Mouse (Mus musculus) MEL (cell line): Measurements from ENCODE around the gene Lypd5. TPM values are rescaled to one million over a fixed set of nuclear protein-coding genes. Genes with fewer than 3 reads are reported as not detected.
A peak's percentile ranks its signal among the peaks of the same experiment; 100 is the strongest.

Source experiments
- DNase-seq: peaks from one replicate; pipeline ENCODE4 v3.0.0; 2011; ENCODE audit warnings: low read depth, low spot score
- H3K27ac ChIP-seq: 2 replicates; pipeline ENCODE4 v1.5.1; 2012; ENCODE audit warnings: low read depth, mild to moderate bottlenecking, control low read depth, low read length, moderate library complexity; ENCODE audit not compliant: control insufficient read depth
- H3K27me3 ChIP-seq, 2 experiments: fragments of 150-350 bp in 1 of 2; sonication (generic) in 1 of 2; 2 replicates each; pipeline ENCODE4 v1.6.1; 2012; ENCODE audit warnings: low read length in 2 of 2, mild to moderate bottlenecking in 2 of 2, improper control_type of control experiment in 1 of 2, moderate library complexity in 1 of 2; ENCODE audit not compliant: insufficient read depth in 2 of 2, control insufficient read depth in 1 of 2
- H3K36me3 ChIP-seq, 2 experiments: 2 replicates each; pipeline ENCODE4 v1.6.1; 2012 to 2014; ENCODE audit warnings: low read length in 2 of 2, improper control_type of control experiment in 1 of 2, inconsistent platforms in 1 of 2, mild to moderate bottlenecking in 1 of 2; ENCODE audit not compliant: insufficient read depth in 2 of 2, control insufficient read depth in 1 of 2
- H3K4me1 ChIP-seq, 2 experiments: fragments of 150-350 bp in 1 of 2; sonication (generic) in 1 of 2; 2 replicates each; pipeline ENCODE4 v1.6.1; 2012; ENCODE audit warnings: low read length in 2 of 2, improper control_type of control experiment in 1 of 2, mild to moderate bottlenecking in 1 of 2; ENCODE audit not compliant: insufficient read depth in 2 of 2, control insufficient read depth in 1 of 2
- H3K4me3 ChIP-seq, 2 experiments: fragments of 150-350 bp in 1 of 2; sonication (generic) in 1 of 2; 2 replicates each; pipeline ENCODE4 v1.5.1; 2012; ENCODE audit warnings: low read depth in 2 of 2, low read length in 2 of 2, mild to moderate bottlenecking in 2 of 2, moderate library complexity in 2 of 2, control low read depth in 1 of 2, improper control_type of control experiment in 1 of 2; ENCODE audit not compliant: control insufficient read depth in 1 of 2, insufficient read depth in 1 of 2
- H3K79me2 ChIP-seq: 2 replicates; pipeline ENCODE4 v1.6.1; 2012; ENCODE audit warnings: mild to moderate bottlenecking, low read length, moderate library complexity; ENCODE audit not compliant: control insufficient read depth, poor library complexity, insufficient read depth
- H3K9ac ChIP-seq: 2 replicates; pipeline ENCODE4 v1.6.1; 2012; ENCODE audit warnings: low read depth, mild to moderate bottlenecking, control low read depth, low read length, moderate library complexity; ENCODE audit not compliant: control insufficient read depth, poor library complexity, severe bottlenecking
- H3K9me3 ChIP-seq: fragments of 150-350 bp; sonication (generic); replicated peaks from 2 replicates; pipeline ENCODE4 v1.6.1; 2012; ENCODE audit warnings: mild to moderate bottlenecking, low read length, improper control_type of control experiment, moderate library complexity; ENCODE audit not compliant: insufficient read depth
- BHLHE40 ChIP-seq: IDR thresholded peaks from 2 replicates; pipeline ENCODE4 v1.6.1; 2012; ENCODE audit warnings: low read depth, mild to moderate bottlenecking, inconsistent platforms, low read length, improper control_type of control experiment, borderline replicate concordance
- CHD1 ChIP-seq: IDR thresholded peaks from 2 replicates; pipeline ENCODE4 v1.6.1; 2012; ENCODE audit warnings: low read depth, mild to moderate bottlenecking, inconsistent platforms, low read length, improper control_type of control experiment
- CHD2 ChIP-seq: IDR thresholded peaks from 2 replicates; pipeline ENCODE4 v1.6.1; 2011; ENCODE audit warnings: low read length, improper control_type of control experiment
- CTCF ChIP-seq, 3 experiments: IDR thresholded peaks in 2 of 3; conservative IDR thresholded peaks in 1 of 3; 2 replicates each; pipeline ENCODE4 v1.5.1; 2011 to 2012; ENCODE audit warnings: low read length in 3 of 3, low read depth in 2 of 3, mild to moderate bottlenecking in 2 of 3, improper control_type of control experiment in 1 of 3, inconsistent platforms in 1 of 3, mixed read lengths in 1 of 3, moderate library complexity in 1 of 3; ENCODE audit not compliant: control insufficient read depth in 1 of 3, insufficient read depth in 1 of 3, poor library complexity in 1 of 3, severe bottlenecking in 1 of 3
- E2F4 ChIP-seq: IDR thresholded peaks from 2 replicates; pipeline ENCODE4 v1.6.1; 2011; ENCODE audit warnings: low read depth, low read length, improper control_type of control experiment, borderline replicate concordance
- ELF1 ChIP-seq: IDR thresholded peaks from 2 replicates; pipeline ENCODE4 v1.6.1; 2014; ENCODE audit warnings: low read depth, mild to moderate bottlenecking, inconsistent platforms, low read length, improper control_type of control experiment, moderate library complexity
- EP300 ChIP-seq, 2 experiments: IDR thresholded peaks; 2 replicates each; pipeline ENCODE4 v1.6.1; 2011; ENCODE audit warnings: improper control_type of control experiment in 2 of 2, low read length in 2 of 2, low read depth in 1 of 2, mild to moderate bottlenecking in 1 of 2
- ETS1 ChIP-seq: IDR thresholded peaks from 2 replicates; pipeline ENCODE4 v1.6.1; 2012; ENCODE audit warnings: low read depth, mild to moderate bottlenecking, inconsistent platforms, low read length, improper control_type of control experiment, moderate library complexity
- GABPA ChIP-seq: IDR thresholded peaks from 2 replicates; pipeline ENCODE4 v1.6.1; 2012; ENCODE audit warnings: low read depth, mild to moderate bottlenecking, inconsistent platforms, low read length, improper control_type of control experiment, moderate library complexity
- GATA1 ChIP-seq: IDR thresholded peaks from 2 replicates; pipeline ENCODE4 v1.6.1; 2011; ENCODE audit warnings: low read depth, low read length, improper control_type of control experiment
- HCFC1 ChIP-seq: IDR thresholded peaks from 2 replicates; pipeline ENCODE4 v1.6.1; 2012; ENCODE audit warnings: low read depth, mild to moderate bottlenecking, inconsistent platforms, low read length, improper control_type of control experiment, moderate library complexity
- JUND ChIP-seq: IDR thresholded peaks from 2 replicates; pipeline ENCODE4 v1.6.1; 2011; ENCODE audit warnings: low read depth, mild to moderate bottlenecking, improper control_type of control experiment, low read length
- KAT2A ChIP-seq: conservative IDR thresholded peaks from 2 replicates; pipeline ENCODE4 v1.6.1; 2012; ENCODE audit warnings: low read depth, low read length, improper control_type of control experiment, inconsistent platforms
- MAFK ChIP-seq: IDR thresholded peaks from 2 replicates; pipeline ENCODE4 v1.6.1; 2011; ENCODE audit warnings: low read depth, mild to moderate bottlenecking, low read length, improper control_type of control experiment, borderline replicate concordance
- MAX ChIP-seq: IDR thresholded peaks from 2 replicates; pipeline ENCODE4 v1.6.1; 2011; ENCODE audit warnings: low read length, improper control_type of control experiment
- MAZ ChIP-seq: IDR thresholded peaks from 2 replicates; pipeline ENCODE4 v1.6.1; 2012; ENCODE audit warnings: low read depth, mild to moderate bottlenecking, inconsistent platforms, low read length, improper control_type of control experiment
- MEF2A ChIP-seq: IDR thresholded peaks from 2 replicates; pipeline ENCODE4 v1.6.1; 2014; ENCODE audit warnings: low read depth, mild to moderate bottlenecking, inconsistent platforms, low read length, improper control_type of control experiment; ENCODE audit not compliant: poor library complexity, insufficient replicate concordance, severe bottlenecking; ENCODE audit errors: extremely low read depth
- MXI1 ChIP-seq: IDR thresholded peaks from 2 replicates; pipeline ENCODE4 v1.6.1; 2011; ENCODE audit warnings: mild to moderate bottlenecking, low read depth, low read length, improper control_type of control experiment
- MYB ChIP-seq: IDR thresholded peaks from 2 replicates; pipeline ENCODE4 v1.6.1; 2011; ENCODE audit warnings: mild to moderate bottlenecking, low read depth, low read length, improper control_type of control experiment
- MYC ChIP-seq: IDR thresholded peaks from 2 replicates; pipeline ENCODE4 v1.6.1; 2011; ENCODE audit warnings: low read depth, mild to moderate bottlenecking, low read length, improper control_type of control experiment, moderate library complexity
- NELFE ChIP-seq: IDR thresholded peaks from 2 replicates; pipeline ENCODE4 v1.6.1; 2011; ENCODE audit warnings: low read depth, low read length, improper control_type of control experiment
- NRF1 ChIP-seq: IDR thresholded peaks from 2 replicates; pipeline ENCODE4 v1.6.1; 2014; ENCODE audit warnings: low read depth, mild to moderate bottlenecking, inconsistent platforms, low read length, improper control_type of control experiment, moderate library complexity; ENCODE audit not compliant: poor library complexity, insufficient read depth, severe bottlenecking
- POLR2A ChIP-seq, 2 experiments: IDR thresholded peaks; 2 replicates each; pipeline ENCODE4 v1.6.1; 2011 to 2012; ENCODE audit warnings: low read length in 2 of 2, mild to moderate bottlenecking in 2 of 2, control low read depth in 1 of 2, improper control_type of control experiment in 1 of 2, low read depth in 1 of 2, moderate library complexity in 1 of 2; ENCODE audit not compliant: control insufficient read depth in 1 of 2, insufficient read depth in 1 of 2, poor library complexity in 1 of 2
- POLR2AphosphoS2 ChIP-seq: IDR thresholded peaks from 2 replicates; pipeline ENCODE4 v1.6.1; 2011; ENCODE audit warnings: low read length, improper control_type of control experiment
- RAD21 ChIP-seq: IDR thresholded peaks from 2 replicates; pipeline ENCODE4 v1.6.1; 2011; ENCODE audit warnings: mild to moderate bottlenecking, low read depth, low read length, improper control_type of control experiment
- RCOR1 ChIP-seq: IDR thresholded peaks from 2 replicates; pipeline ENCODE4 v1.6.1; 2012; ENCODE audit warnings: low read depth, mild to moderate bottlenecking, inconsistent platforms, low read length, improper control_type of control experiment
- SIN3A ChIP-seq: IDR thresholded peaks from 2 replicates; pipeline ENCODE4 v1.6.1; 2012; ENCODE audit warnings: low read length, improper control_type of control experiment, inconsistent platforms
- SMC3 ChIP-seq: IDR thresholded peaks from 2 replicates; pipeline ENCODE4 v1.6.1; 2011; ENCODE audit warnings: low read depth, low read length, improper control_type of control experiment
- TAL1 ChIP-seq: IDR thresholded peaks from 2 replicates; pipeline ENCODE4 v1.6.1; 2012; ENCODE audit warnings: mild to moderate bottlenecking, inconsistent platforms, low read length, moderate library complexity, mixed read lengths
- TBP ChIP-seq: IDR thresholded peaks from 2 replicates; pipeline ENCODE4 v1.8.0; 2011; ENCODE audit warnings: low read depth, low read length, improper control_type of control experiment
- TCF12 ChIP-seq: IDR thresholded peaks from 2 replicates; pipeline ENCODE4 v1.6.1; 2014; ENCODE audit warnings: low read depth, mild to moderate bottlenecking, inconsistent platforms, low read length, improper control_type of control experiment, moderate library complexity
- UBTF ChIP-seq: IDR thresholded peaks from 2 replicates; pipeline ENCODE4 v1.6.1; 2012; ENCODE audit warnings: low read depth, mild to moderate bottlenecking, inconsistent platforms, low read length, improper control_type of control experiment, moderate library complexity, borderline replicate concordance; ENCODE audit not compliant: insufficient read depth
- USF1 ChIP-seq: IDR thresholded peaks from 2 replicates; pipeline ENCODE4 v1.6.1; 2014; ENCODE audit warnings: low read depth, mild to moderate bottlenecking, inconsistent platforms, low read length, improper control_type of control experiment, moderate library complexity
- USF2 ChIP-seq, 2 experiments: IDR thresholded peaks; 2 replicates each; pipeline ENCODE4 v1.6.1; 2011 to 2012; ENCODE audit warnings: improper control_type of control experiment in 2 of 2, low read length in 2 of 2, borderline replicate concordance in 1 of 2, inconsistent platforms in 1 of 2, low read depth in 1 of 2, mild to moderate bottlenecking in 1 of 2; ENCODE audit not compliant: insufficient read depth in 1 of 2
- ZC3H11A ChIP-seq: IDR thresholded peaks from 2 replicates; pipeline ENCODE4 v1.6.1; 2012; ENCODE audit warnings: low read depth, mild to moderate bottlenecking, inconsistent platforms, low read length, improper control_type of control experiment
- ZKSCAN1 ChIP-seq: IDR thresholded peaks from 2 replicates; pipeline ENCODE4 v1.6.1; 2012; ENCODE audit warnings: low read depth, mild to moderate bottlenecking, inconsistent platforms, low read length, improper control_type of control experiment, moderate library complexity
- ZNF384 ChIP-seq: IDR thresholded peaks from 2 replicates; pipeline ENCODE4 v1.6.1; 2012; ENCODE audit warnings: low read depth, mild to moderate bottlenecking, inconsistent platforms, low read length, improper control_type of control experiment
- polyA plus RNA-seq, 2 experiments: library from polyadenylated mRNA; stranded (reverse) in 1 of 2; unstranded in 1 of 2; fragments of >175 nt in 1 of 2; fragments of >200 nt in 1 of 2; gene quantifications; 2 replicates each; pipeline versions ENCODE4 v1.2.1 to v1.2.4; 2012; ENCODE audit warnings: low replicate concordance in 2 of 2, low read depth in 1 of 2; ENCODE audit not compliant: insufficient read length in 2 of 2, insufficient read depth in 1 of 2, missing spikeins in 1 of 2
- total RNA-seq: library from RNA; depleted of rRNA; stranded (reverse); fragments of 300-350 nt; gene quantifications from 2 replicates; pipeline ENCODE4 v1.2.3, GENCODE M21; 2012

Lypd5 gene
- total and polyA plus RNA-seq, 3 experiments, result not detected

DNA sequence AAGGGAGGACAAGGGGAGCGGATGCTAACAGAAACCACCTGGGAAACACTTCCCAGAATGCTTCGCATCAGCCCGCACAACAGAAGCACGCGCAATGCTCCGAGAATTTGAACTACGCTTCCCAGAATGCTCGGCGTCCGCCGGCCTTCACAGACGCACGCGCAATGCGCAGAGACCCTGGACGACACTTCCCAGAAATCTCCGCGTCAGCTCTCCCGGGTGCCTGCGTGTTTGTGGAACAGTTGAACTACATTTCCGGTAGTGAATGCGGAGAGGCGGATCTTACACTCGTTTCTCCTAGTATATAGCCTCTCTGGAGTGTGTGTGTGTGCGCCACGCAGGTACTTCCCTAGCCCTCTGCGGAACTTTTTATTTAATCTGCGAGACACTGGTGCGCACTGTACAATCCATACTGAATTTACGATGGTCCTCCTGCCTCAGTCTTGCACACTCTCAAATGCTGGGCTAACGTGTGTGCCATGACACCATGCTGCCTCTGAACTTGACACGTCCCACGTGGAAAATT lies 32.4 kb upstream of the Lypd5 start, which contains the start of gene Zfp94:
Gene Zfp94, minus strand, starts transcription at position 100 of the 526 bp plus-strand sequence.
- H3K4me3 ChIP-seq, result peak within 1 kb of the TSS; percentile 69 to 72
- peaks cover 2% of the 10 kb centered on the region for H3K79me2 ChIP-seq
- peaks cover 7 to 32% of the 10 kb centered on the region in 2 experiments; a peak in 3 of 4 replicates for H3K4me1 ChIP-seq
- H3K9me3 ChIP-seq, result no peaks in the 10 kb centered on the region
- H3K27me3 ChIP-seq, result no peaks in the 10 kb centered on the region
- peak within 1 kb of the TSS; percentile 78 for H3K9ac ChIP-seq
- DNase-seq, result peak; percentile 98
- H3K27ac ChIP-seq, result peak within 1 kb of the TSS; percentile 80
- H3K36me3 ChIP-seq, result peaks cover 0 to 25% of the 10 kb centered on the region in 2 experiments; a peak in 2 of 4 replicates
- no peak for TF ChIP-seq CHD2
- TF ChIP-seq USF2 (IDR thresholded peaks at IDR 0.05; ENCODE audit: borderline replicate concordance in 1 of 2, insufficient read depth in 1 of 2, low read depth in 1 of 2, low read length in 2 of 2), result no peak
- peak; percentile 94 for TF ChIP-seq NELFE
- TF ChIP-seq MXI1, result peak; percentile 86
- no peak for TF ChIP-seq SMC3
- no peak for TF ChIP-seq ZKSCAN1
- TF ChIP-seq ETS1, result no peak
- TF ChIP-seq UBTF, result no peak
- no peak for TF ChIP-seq GATA1
- TF ChIP-seq RCOR1, result no peak
- TF ChIP-seq CHD1, result no peak
- TF ChIP-seq MAX, result peak; percentile 79
- no peak for TF ChIP-seq ZNF384
- no peak for TF ChIP-seq MEF2A
- peak; percentile 96 for TF ChIP-seq HCFC1
- no peak for TF ChIP-seq MAZ
- TF ChIP-seq CTCF (IDR thresholded peaks at IDR 0.05 in 2 of 3, conservative IDR thresholded peaks at IDR 0.05 in 1 of 3; ENCODE audit: control insufficient read depth in 1 of 3, insufficient read depth in 1 of 3, low read depth in 2 of 3, low read length in 3 of 3, poor library complexity in 1 of 3, severe bottlenecking in 1 of 3), result no peak
- TF ChIP-seq TBP, result peak; percentile 90
- TF ChIP-seq EP300 (IDR thresholded peaks at IDR 0.05; ENCODE audit: low read depth in 1 of 2, low read length in 2 of 2), result no peak
- no peak for TF ChIP-seq MYB
- TF ChIP-seq E2F4, result no peak
- peak; percentile 96 for TF ChIP-seq KAT2A
- no peak for TF ChIP-seq USF1
- TF ChIP-seq MAFK, result no peak
- TF ChIP-seq BHLHE40, result 0 out of 2 replicates have a peak, but pooled peaks have one; percentile 0
- peak; percentile 90 for TF ChIP-seq POLR2AphosphoS2
- peak; percentile 93 for TF ChIP-seq MYC
- TF ChIP-seq POLR2A (IDR thresholded peaks at IDR 0.05; ENCODE audit: control insufficient read depth in 1 of 2, insufficient read depth in 1 of 2, low read depth in 1 of 2, low read length in 2 of 2, poor library complexity in 1 of 2), result peak in 1 of 2 experiments; percentile 96; a peak in 3 of 4 replicates
- TF ChIP-seq NRF1, result peak; percentile 97
- TF ChIP-seq TAL1, result no peak
- peak; percentile 88 for TF ChIP-seq ELF1
- TF ChIP-seq RAD21, result no peak
- TF ChIP-seq ZC3H11A, result no peak
- TF ChIP-seq TCF12, result peak; percentile 64; the same call in 1 of the 2 replicates
- TF ChIP-seq SIN3A, result peak; percentile 93
- no peak for TF ChIP-seq JUND
- TF ChIP-seq GABPA, result no peak
